Mouse (Mus musculus): ENCODE measurements around the gene Cntf. TPM values are rescaled to one million over a fixed set of nuclear protein-coding genes. Genes with fewer than 3 reads are reported as not detected.

Cntf gene
- 0.37 and 2.3 TPM in 2 replicates for polyA plus RNA-seq (2014; fragmentation: Nextera tagmentation; extraction: Ambion mirVana)

GRCm38 (mm10) chr19:12765308-12765707, at the start of gene Cntf:
Gene Cntf, minus strand, starts transcription at chr19:12765632.
- Histone ChIP-seq H3K27ac (ENCODE audit: low read depth, low read length) (no peak within 1 kb of the TSS), H3K4me3 (ENCODE audit: low read length) (no peak within 1 kb of the TSS), H3K4me1 (ENCODE audit: control insufficient read depth, insufficient read depth, low read length) (no peaks in the 10 kb centered on the region), H3K36me3 (ENCODE audit: control insufficient read depth, insufficient read depth, low read length) (peaks cover 53% of the 10 kb centered on the region), H3K9ac (ENCODE audit: low read depth, low read length) (no peak within 1 kb of the TSS), H3K9me3 (ENCODE audit: control insufficient read depth, low read length) (no peaks in the 10 kb centered on the region), H3K27me3 (ENCODE audit: control insufficient read depth, insufficient read depth, low read length) (no peaks in the 10 kb centered on the region), H3K4me2 (replicated peaks; ENCODE audit: low read depth, low read length) (no peak within 1 kb of the TSS)
- peak; percentile 43; the same call in 1 of the 2 replicates for ATAC-seq (ENCODE audit: low FRiP score, low TSS enrichment)
- 32% methylated on average over 7 of the region's 7 CpGs for WGBS

- H3K27me3 ChIP-seq (ENCODE audit: control insufficient read depth, insufficient read depth, low read length): no peaks in the 10 kb centered on the region
- H3K9ac ChIP-seq (ENCODE audit: low read depth, low read length): no peak overlapping the region
- no peak for ATAC-seq (ENCODE audit: low FRiP score, low TSS enrichment)
- H3K4me1 ChIP-seq (ENCODE audit: control insufficient read depth, insufficient read depth, low read length): no peaks in the 10 kb centered on the region
- H3K4me3 ChIP-seq (ENCODE audit: low read length): no peak overlapping the region
- 79% methylated on average over 1 of the region's 1 CpGs for WGBS
- no peak overlapping the region for H3K4me2 ChIP-seq (replicated peaks; ENCODE audit: low read depth, low read length)
- H3K27ac ChIP-seq (ENCODE audit: low read depth, low read length): no peak overlapping the region
- H3K9me3 ChIP-seq (ENCODE audit: control insufficient read depth, low read length): no peaks in the 10 kb centered on the region
- H3K36me3 ChIP-seq (ENCODE audit: control insufficient read depth, insufficient read depth, low read length): no peaks in the 10 kb centered on the region
These were observed 48.5 kb upstream of the Cntf start for GRCm38 (mm10) chr19:12813883-12814282.

DNA sequence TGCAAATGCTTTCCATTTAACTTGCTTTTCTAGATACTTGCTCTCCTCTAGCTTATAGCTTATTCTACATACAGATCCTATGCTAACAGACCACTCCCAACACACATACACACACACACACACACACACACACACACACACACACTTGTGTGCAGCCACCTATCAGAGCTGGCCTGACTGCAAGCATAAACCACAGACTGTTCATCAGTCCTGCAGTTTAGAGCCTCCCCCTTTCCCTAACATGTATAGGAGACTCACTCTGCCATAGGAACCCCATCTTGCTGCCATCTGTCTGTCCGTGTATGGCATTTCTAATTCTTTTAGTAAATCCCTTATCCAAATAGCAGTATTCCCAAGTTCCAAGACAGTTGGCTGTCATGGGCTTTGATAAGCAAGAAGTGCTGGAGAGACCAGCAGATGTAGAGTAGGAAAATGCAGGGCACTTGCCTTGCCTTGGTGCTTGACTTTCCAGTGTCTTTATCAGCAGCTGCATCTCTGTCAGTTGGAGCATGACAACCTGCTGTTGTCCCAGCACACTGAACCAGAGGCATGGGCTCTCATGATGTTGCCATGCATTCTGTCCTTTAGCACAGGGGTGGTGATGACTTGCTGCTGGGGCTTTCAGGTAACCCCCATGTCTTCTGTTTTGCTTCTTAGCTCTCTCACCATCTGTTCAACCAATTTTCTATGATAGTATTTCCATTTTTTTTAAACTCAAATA, 47.4 kb upstream of the Cntf start:
- 69% methylated on average over 1 of the region's 1 CpGs for WGBS
- ATAC-seq (ENCODE audit: low FRiP score, low TSS enrichment): no peak

GRCm38 (mm10) chr19:12806214-12806613, 40.8 kb upstream of the Cntf start:
- no peaks in the 10 kb centered on the region for H3K36me3 ChIP-seq (ENCODE audit: control insufficient read depth, insufficient read depth, low read length)
- no peak overlapping the region for H3K9ac ChIP-seq (ENCODE audit: low read depth, low read length)
- H3K4me1 ChIP-seq (ENCODE audit: control insufficient read depth, insufficient read depth, low read length): no peaks in the 10 kb centered on the region
- H3K27ac ChIP-seq (ENCODE audit: low read depth, low read length): no peak overlapping the region
- no peaks in the 10 kb centered on the region for H3K9me3 ChIP-seq (ENCODE audit: control insufficient read depth, low read length)
- 82% methylated on average over 2 of the region's 2 CpGs for WGBS
- H3K4me3 ChIP-seq (ENCODE audit: low read length): no peak overlapping the region
- ATAC-seq (ENCODE audit: low FRiP score, low TSS enrichment): no peak
- no peak overlapping the region for H3K4me2 ChIP-seq (replicated peaks; ENCODE audit: low read depth, low read length)
- H3K27me3 ChIP-seq (ENCODE audit: control insufficient read depth, insufficient read depth, low read length): no peaks in the 10 kb centered on the region

More for the DNA sequence above, 47.4 kb upstream of the Cntf start:
- no peak overlapping the region for H3K27ac ChIP-seq (ENCODE audit: low read depth, low read length)
- H3K27me3 ChIP-seq (ENCODE audit: control insufficient read depth, insufficient read depth, low read length): no peaks in the 10 kb centered on the region
- H3K9ac ChIP-seq (ENCODE audit: low read depth, low read length): no peak overlapping the region
- no peaks in the 10 kb centered on the region for H3K4me1 ChIP-seq (ENCODE audit: control insufficient read depth, insufficient read depth, low read length)
- H3K36me3 ChIP-seq (ENCODE audit: control insufficient read depth, insufficient read depth, low read length): no peaks in the 10 kb centered on the region
- no peak overlapping the region for H3K4me3 ChIP-seq (ENCODE audit: low read length)
- H3K9me3 ChIP-seq (ENCODE audit: control insufficient read depth, low read length): no peaks in the 10 kb centered on the region
- H3K4me2 ChIP-seq (replicated peaks; ENCODE audit: low read depth, low read length): no peak overlapping the region

- no peaks in the 10 kb centered on the region for H3K4me1 ChIP-seq (ENCODE audit: control insufficient read depth, insufficient read depth, low read length)
- no peak overlapping the region for H3K4me3 ChIP-seq (ENCODE audit: low read length)
- no peaks in the 10 kb centered on the region for H3K36me3 ChIP-seq (ENCODE audit: control insufficient read depth, insufficient read depth, low read length)
- H3K27ac ChIP-seq (ENCODE audit: low read depth, low read length): no peak overlapping the region
- no peak overlapping the region for H3K9ac ChIP-seq (ENCODE audit: low read depth, low read length)
- no peaks in the 10 kb centered on the region for H3K27me3 ChIP-seq (ENCODE audit: control insufficient read depth, insufficient read depth, low read length)
- H3K9me3 ChIP-seq (ENCODE audit: control insufficient read depth, low read length): no peaks in the 10 kb centered on the region
- ATAC-seq (ENCODE audit: low FRiP score, low TSS enrichment): no peak
- 83% methylated on average over 3 of the region's 3 CpGs for WGBS
- no peak overlapping the region for H3K4me2 ChIP-seq (replicated peaks; ENCODE audit: low read depth, low read length)
These were observed 40.3 kb upstream of the Cntf start for GRCm38 (mm10) chr19:12805730-12806129.

DNA sequence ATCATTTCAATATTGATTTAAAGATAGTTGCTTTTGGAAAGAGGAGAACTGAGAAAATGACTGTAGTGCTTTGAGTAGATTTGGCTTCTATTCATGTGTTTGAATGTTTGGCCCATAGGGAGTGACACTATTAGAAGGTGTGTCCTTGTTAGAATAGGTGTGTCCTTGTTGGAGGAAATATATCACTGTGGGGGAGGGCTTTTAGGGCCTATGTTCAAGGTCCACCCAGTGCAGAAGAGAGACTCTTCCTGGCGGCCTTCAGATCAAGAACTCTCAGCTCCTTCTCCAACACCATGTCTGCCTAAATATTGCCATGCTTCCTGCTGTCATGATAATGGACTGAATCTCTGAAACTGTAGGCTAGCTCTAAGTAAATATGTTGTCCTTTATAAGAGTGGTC, 38.8 kb upstream of the Cntf start:
- Histone ChIP-seq H3K4me1 (ENCODE audit: control insufficient read depth, insufficient read depth, low read length) (no peaks in the 10 kb centered on the region), H3K9ac (ENCODE audit: low read depth, low read length) (no peak overlapping the region), H3K4me2 (replicated peaks; ENCODE audit: low read depth, low read length) (no peak overlapping the region), H3K27me3 (ENCODE audit: control insufficient read depth, insufficient read depth, low read length) (no peaks in the 10 kb centered on the region), H3K36me3 (ENCODE audit: control insufficient read depth, insufficient read depth, low read length) (no peaks in the 10 kb centered on the region), H3K27ac (ENCODE audit: low read depth, low read length) (no peak overlapping the region), H3K4me3 (ENCODE audit: low read length) (no peak overlapping the region), H3K9me3 (ENCODE audit: control insufficient read depth, low read length) (no peaks in the 10 kb centered on the region)
- no peak for ATAC-seq (ENCODE audit: low FRiP score, low TSS enrichment)
- 85% methylated on average over 1 of the region's 1 CpGs for whole genome bisulfite sequencing

GRCm38 (mm10) chr19:12802830-12803229, 37.4 kb upstream of the Cntf start:
- H3K9ac ChIP-seq (ENCODE audit: low read depth, low read length): no peak overlapping the region
- no peaks in the 10 kb centered on the region for H3K4me1 ChIP-seq (ENCODE audit: control insufficient read depth, insufficient read depth, low read length)
- 73% methylated on average over 3 of the region's 3 CpGs for WGBS

DNA sequence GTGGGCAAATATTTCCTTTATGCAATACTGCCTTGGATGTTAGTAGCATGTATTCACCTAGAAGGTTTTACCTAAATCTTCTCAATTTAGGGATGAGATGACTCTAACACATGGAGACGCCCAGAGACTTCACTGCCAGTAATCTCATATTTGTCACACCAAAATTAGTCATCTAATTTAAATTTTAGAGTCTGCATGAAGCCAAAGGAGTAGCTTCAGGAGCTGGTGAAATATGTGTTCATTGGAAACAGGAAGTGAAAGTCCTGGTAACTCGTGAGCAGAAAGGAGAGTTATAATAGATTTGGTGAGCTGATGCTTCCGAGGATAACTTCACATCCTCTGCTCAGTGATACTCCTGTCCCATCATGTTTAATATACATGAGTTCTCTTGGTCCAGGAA, 35.6 kb upstream of the Cntf start:
- Histone ChIP-seq H3K36me3 (ENCODE audit: control insufficient read depth, insufficient read depth, low read length) (no peaks in the 10 kb centered on the region), H3K27ac (ENCODE audit: low read depth, low read length) (no peak overlapping the region), H3K4me2 (replicated peaks; ENCODE audit: low read depth, low read length) (no peak overlapping the region), H3K4me1 (ENCODE audit: control insufficient read depth, insufficient read depth, low read length) (no peaks in the 10 kb centered on the region), H3K27me3 (ENCODE audit: control insufficient read depth, insufficient read depth, low read length) (no peaks in the 10 kb centered on the region), H3K9me3 (ENCODE audit: control insufficient read depth, low read length) (no peaks in the 10 kb centered on the region), H3K9ac (ENCODE audit: low read depth, low read length) (no peak overlapping the region), H3K4me3 (ENCODE audit: low read length) (no peak overlapping the region)
- WGBS: 74% methylated on average over 3 of the region's 3 CpGs
- no peak for ATAC-seq (ENCODE audit: low FRiP score, low TSS enrichment)

More at GRCm38 (mm10) chr19:12802830-12803229, 37.4 kb upstream of the Cntf start:
- no peak for ATAC-seq (ENCODE audit: low FRiP score, low TSS enrichment)
- no peaks in the 10 kb centered on the region for H3K36me3 ChIP-seq (ENCODE audit: control insufficient read depth, insufficient read depth, low read length)
- no peak overlapping the region for H3K4me3 ChIP-seq (ENCODE audit: low read length)
- H3K27ac ChIP-seq (ENCODE audit: low read depth, low read length): no peak overlapping the region
- no peak overlapping the region for H3K4me2 ChIP-seq (replicated peaks; ENCODE audit: low read depth, low read length)
- H3K27me3 ChIP-seq (ENCODE audit: control insufficient read depth, insufficient read depth, low read length): no peaks in the 10 kb centered on the region
- no peaks in the 10 kb centered on the region for H3K9me3 ChIP-seq (ENCODE audit: control insufficient read depth, low read length)

- H3K36me3 ChIP-seq (ENCODE audit: control insufficient read depth, insufficient read depth, low read length): no peaks in the 10 kb centered on the region
- H3K4me3 ChIP-seq (ENCODE audit: low read length): no peak overlapping the region
- H3K9me3 ChIP-seq (ENCODE audit: control insufficient read depth, low read length): no peaks in the 10 kb centered on the region
- no peak overlapping the region for H3K4me2 ChIP-seq (replicated peaks; ENCODE audit: low read depth, low read length)
- no peaks in the 10 kb centered on the region for H3K4me1 ChIP-seq (ENCODE audit: control insufficient read depth, insufficient read depth, low read length)
- no peak overlapping the region for H3K27ac ChIP-seq (ENCODE audit: low read depth, low read length)
- H3K9ac ChIP-seq (ENCODE audit: low read depth, low read length): no peak overlapping the region
- no peak for ATAC-seq (ENCODE audit: low FRiP score, low TSS enrichment)
- no peaks in the 10 kb centered on the region for H3K27me3 ChIP-seq (ENCODE audit: control insufficient read depth, insufficient read depth, low read length)
- 74% methylated on average over 2 of the region's 2 CpGs for WGBS
These were observed 35.2 kb upstream of the Cntf start for GRCm38 (mm10) chr19:12800621-12801020.
